Comparison of ENCODE assay signal across 8 mouse cellular contexts in the genomic region with DNA sequence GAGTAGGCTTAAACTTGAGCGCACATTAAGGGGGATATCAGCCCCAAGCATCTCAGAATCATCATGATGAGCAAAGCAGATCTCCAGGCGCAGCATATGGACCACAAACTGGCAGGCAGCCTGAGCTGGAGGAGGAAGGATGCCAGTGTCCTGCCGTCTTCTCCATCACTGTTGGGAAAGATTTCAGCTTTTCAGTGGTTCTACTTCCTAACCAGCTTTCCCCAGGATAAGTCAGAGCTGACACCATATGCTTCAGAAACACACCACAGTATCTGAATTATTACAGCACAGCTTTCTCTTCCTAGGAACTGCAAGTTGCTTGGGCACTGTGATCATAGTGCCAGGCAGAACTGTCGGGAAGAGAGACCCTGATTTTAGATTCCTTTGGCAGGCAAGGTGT.
DNase-seq lines count a peak whose midpoint lies in the region.
"Had no signal": no experiment of that assay in that cellular context is flagged by ENCODE, and none has a peak within 500 bp of the region (broad histone marks: within the 10 kb centered on the region; RNA-seq: fewer than 3 reads in every experiment).

No protein-coding gene starts in this region.

- peak; percentile 92 for DNase-seq in cerebellum, adult 11-12 months
- DNase-seq in cerebellum, postnatal 25 days = peak; percentile 92 to 94
- DNase-seq in layer of hippocampus, adult 9-11 months = peak; percentile 74
- DNase-seq in right cerebral cortex, adult 18-20 months = peak; percentile 72
- DNase-seq in kidney, postnatal 14 days = no peak
- DNase-seq in T-cell, adult 2 months (ENCODE audit: low spot score) = no peak
- no peak for DNase-seq in adrenal gland, postnatal 14 days
- DNase-seq: heart, postnatal 4 days had no signal

Comparison
In these comparisons a context has a peak if more than half of its experiments do, and no peak if none do; other contexts are left out.
1. DNase-seq: peak in cerebellum, adult 11-12 months (single experiment), cerebellum, postnatal 25 days (2 of 2), layer of hippocampus, adult 9-11 months (single experiment) and right cerebral cortex, adult 18-20 months (single experiment); none in kidney, postnatal 14 days (single experiment), T-cell, adult 2 months (single experiment) and adrenal gland, postnatal 14 days (single experiment).